Mouse (Mus musculus): ENCODE data around the gene Tshr. TPM values are rescaled to one million over a fixed set of nuclear protein-coding genes. Genes with fewer than 3 reads are reported as not detected.
A peak's percentile ranks its signal among the peaks of the same experiment; 100 is the strongest.
"Not testable (repeated sequence)": the region's sequence is repeated elsewhere in the genome, so short reads cannot be mapped to it uniquely, and the experiment has no call there.

Tshr gene
- total RNA-seq (2021) = under 1 TPM; 0.10 to 0.42 TPM
- long read RNA-seq, experiment 1, full-length matches to known transcripts = 1 of 2 reads
- long read RNA-seq, experiment 1, partial matches to known transcripts = 0 of 2 reads
- long read RNA-seq, experiment 1, other reads (novel, unspliced or antisense) = 1 of 2 reads
- long read RNA-seq, experiment 2 = 0 reads

DNA sequence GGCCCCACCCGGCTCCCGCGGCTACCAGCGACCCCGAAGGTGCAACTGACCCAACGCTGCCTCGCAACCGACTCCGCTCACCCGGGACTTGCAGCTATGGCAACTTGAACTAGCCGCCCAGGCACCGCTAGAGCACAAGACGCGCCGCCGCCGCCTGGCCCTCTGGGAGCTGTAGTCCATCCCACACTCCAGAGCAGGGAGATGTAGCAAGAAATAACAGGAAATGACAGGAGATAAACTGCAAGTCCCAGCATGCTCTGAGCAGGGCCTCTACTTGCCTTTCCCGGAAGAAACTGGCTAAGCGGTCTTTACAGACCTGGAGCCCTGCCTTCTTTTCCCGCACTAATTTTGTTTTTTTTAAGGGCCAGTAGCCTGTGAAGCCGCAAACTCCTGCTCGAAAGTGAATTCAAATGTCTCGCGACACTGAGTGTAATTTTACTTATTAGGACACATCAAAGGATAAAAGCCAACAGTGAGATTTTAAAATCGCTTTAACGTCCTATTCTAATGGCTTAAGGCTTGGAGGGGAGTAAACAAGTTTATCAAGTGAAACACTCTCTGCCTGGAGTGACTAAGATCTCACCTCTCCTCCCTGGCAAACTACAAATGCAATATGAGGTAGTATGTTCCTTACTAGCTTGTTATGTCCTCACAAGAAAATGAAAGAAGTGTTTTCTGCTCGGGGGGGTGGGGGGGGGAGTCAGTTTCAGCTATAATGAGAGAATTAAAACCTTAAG lies at the start of gene Tshr, which contains the start of gene Cep128:
Gene Tshr, plus strand, starts transcription at position 283 of the 737 bp plus-strand sequence.
Gene Cep128, minus strand, starts transcription at position 129 of the 737 bp plus-strand sequence.
- DNase-seq = peak; percentile 94
- Histone ChIP-seq H3K27ac (peak within 1 kb of the TSS; percentile 70), H3K4me3 (peak within 1 kb of the TSS; percentile 89)
- no peak for TF ChIP-seq CTCF (IDR thresholded peaks at IDR 0.05)
- intact Hi-C loops (cut with DNase I) = no loop called here

DNA sequence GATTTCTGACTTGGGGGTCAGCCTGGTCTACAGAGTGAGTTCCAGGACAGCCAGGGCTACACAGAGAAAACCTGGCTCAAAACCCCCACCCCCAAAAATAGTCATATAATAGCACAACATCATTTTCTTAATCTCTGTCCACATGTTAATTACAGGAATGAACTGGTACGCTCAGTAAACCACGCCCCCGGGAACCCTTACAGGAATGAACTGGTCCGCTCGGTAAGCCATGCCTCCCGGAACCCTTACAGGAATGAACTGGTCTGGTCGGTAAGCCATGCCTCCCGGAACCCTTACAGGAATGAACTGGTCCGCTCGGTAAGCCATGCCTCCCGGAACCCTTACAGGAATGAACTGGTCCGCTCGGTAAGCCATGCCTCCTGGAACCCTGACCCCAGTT lies 45.7 kb upstream of the Tshr start:
- H3K4me3 ChIP-seq; intact Hi-C loops (cut with DNase I); H3K27ac ChIP-seq; DNase-seq: not testable (repeated sequence)

DNA sequence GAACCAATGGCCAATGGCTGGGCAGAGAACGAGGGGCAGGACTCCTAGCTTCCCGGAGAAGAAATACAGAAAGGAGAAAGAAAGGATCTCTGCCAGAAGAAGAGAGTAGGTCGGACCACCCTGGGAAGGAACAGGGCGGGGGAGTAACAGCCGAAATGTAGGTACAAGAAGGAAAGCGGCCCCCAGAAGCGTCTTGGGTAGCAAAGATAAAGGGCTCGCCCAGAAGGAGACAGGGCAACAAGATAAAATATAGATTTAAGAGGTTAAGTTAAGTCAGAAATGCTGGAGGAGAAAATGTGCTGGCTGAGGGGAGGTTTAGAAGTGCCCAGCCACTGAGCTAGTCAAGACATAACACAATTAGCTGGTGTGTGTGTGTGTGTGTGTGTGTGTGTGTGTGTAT lies 30.6 kb upstream of the Tshr start:
- no peak for TF ChIP-seq CTCF (IDR thresholded peaks at IDR 0.05)

DNA sequence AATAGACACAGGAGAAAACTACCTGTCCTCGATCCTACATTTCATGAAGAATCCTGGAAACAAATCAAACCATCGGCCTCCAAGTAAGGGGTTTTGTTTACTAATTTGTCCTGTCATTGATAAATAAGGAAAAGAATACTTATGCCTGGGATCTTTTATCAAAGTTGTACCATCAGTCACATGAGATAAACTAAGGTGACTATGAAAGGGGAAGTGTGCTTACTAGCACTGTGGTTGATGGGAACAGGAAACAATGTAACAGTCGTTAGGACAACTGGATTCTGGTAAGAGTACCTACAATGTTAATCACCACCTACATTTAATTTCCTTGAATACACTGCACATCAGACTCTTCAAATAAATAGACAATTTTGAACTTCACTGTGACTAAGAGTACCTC lies 15.2 kb upstream of the Tshr start:
- intact Hi-C loops (cut with DNase I) = no loop called here
- DNase-seq = no peak
- no peak for TF ChIP-seq CTCF (IDR thresholded peaks at IDR 0.05)

More for the DNA sequence above, 30.6 kb upstream of the Tshr start:
- DNase-seq = no peak
- intact Hi-C loops (cut with DNase I) = no loop called here
- no peak overlapping the region for H3K4me3 ChIP-seq
- H3K27ac ChIP-seq = no peak overlapping the region

DNA sequence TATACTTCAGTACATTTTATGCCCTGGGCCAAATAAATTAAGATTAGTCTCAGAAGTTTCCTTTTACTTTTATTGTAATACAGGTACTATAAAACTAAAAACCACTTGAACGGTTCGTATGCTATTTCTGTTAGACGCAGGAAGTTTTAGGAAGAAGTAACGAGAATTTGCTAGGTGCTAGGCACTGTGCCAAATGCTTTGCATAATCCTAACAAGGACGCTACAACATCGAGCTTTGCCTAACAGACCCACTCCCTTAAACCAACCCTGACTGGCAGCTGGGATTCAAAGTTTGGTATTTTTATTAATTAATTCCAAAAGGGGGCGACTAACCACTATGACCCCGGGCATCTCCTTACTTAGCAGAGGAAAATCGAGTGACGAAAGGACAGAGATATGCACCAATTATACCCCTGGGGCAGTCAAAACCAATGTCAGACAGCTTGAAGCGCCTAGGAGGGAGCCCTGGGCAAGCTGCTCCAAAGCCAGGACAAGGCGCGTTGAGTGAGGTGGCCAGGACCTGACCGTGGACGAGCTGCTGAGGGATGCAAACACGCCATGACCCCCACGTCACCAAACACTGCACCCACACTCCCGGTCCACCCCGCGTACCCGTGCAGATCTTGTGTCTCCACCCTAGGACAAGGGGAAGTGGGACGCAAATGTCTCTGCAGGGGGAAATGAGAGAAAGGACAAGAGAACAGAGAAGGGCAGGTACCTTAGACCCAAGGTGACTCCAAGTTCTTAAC lies 673 bp upstream of the Tshr start:
- H3K27ac ChIP-seq = peak overlapping the region; percentile 58; the same call in 1 of the 2 replicates
- intact Hi-C loops (cut with DNase I) = no loop called here
- no peak for DNase-seq
- H3K4me3 ChIP-seq = peak overlapping the region; percentile 89
- no peak for TF ChIP-seq CTCF (IDR thresholded peaks at IDR 0.05)

More for the DNA sequence above, 15.2 kb upstream of the Tshr start:
- no peak overlapping the region for H3K4me3 ChIP-seq
- H3K27ac ChIP-seq = no peak overlapping the region

DNA sequence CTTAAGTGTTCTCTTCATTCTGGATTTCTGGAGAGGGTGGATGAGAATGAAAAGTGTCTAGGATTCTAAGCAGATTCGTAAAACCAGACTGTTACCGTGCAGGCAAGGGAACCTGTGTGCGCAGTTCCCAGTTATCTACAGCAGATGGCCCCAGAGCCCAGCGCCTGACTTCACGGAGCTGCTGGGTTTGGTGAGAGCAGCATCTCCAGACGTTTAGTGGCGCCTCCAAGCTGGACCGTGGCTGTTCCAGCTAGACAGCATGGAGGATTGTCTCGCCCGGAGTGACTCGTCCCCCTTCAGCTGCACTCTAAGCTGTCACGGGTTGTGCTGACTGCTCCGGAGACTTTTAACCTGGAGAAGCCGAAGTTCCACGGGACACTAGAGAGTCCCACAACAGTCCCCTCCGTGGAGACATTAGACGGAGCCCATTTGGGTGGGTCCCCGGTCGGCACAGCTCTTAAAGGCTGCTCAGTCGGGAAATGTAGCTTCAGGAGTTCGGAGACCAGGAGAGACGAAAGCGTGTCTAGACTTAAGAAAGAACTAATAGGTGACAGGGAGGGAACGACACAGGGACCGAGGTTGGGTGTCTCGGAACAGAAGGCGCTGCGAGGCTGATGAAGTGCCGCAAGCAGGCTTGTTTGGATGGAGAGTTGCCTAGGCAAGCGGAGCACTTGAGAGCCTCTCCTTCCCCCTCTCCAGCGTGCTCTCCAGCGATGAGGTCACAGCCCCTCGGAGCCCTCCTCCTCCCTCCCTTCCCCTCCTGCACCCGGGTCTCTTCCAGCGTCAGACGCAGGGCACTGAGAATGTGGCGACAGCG lies 16.1 kb downstream of the Tshr start:
- intact Hi-C loops (cut with DNase I) = loop anchor here (5.0 kb wide), 1 partner anchor 417 kb away; no protein-coding TSS in a partner anchor
- peak; percentile 80 for TF ChIP-seq CTCF (IDR thresholded peaks at IDR 0.05)
- Histone ChIP-seq H3K4me3 (peak overlapping the region; percentile 62), H3K27ac (no peak overlapping the region)
- peak; percentile 73 for DNase-seq

DNA sequence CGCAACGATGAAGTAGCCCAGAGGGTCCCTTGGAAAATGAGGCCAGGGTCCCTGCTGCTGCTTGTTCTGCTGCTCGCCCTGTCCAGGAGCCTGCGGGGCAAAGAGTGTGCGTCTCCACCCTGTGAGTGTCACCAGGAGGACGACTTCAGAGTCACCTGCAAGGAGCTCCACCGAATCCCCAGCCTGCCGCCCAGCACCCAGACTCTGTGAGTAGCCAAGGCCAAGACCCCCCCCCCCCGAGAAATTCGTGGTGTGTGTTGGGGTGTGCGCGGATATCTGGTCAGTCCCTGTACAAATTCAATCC lies 16.6 kb downstream of the Tshr start:
- TF ChIP-seq CTCF (IDR thresholded peaks at IDR 0.05) = no peak
- Histone ChIP-seq H3K4me3 (peak overlapping the region; percentile 62), H3K27ac (no peak overlapping the region)
- intact Hi-C loops (cut with DNase I) = loop anchor here (5.0 kb wide), 1 partner anchor 416 kb away; no protein-coding TSS in a partner anchor
- DNase-seq = no peak

DNA sequence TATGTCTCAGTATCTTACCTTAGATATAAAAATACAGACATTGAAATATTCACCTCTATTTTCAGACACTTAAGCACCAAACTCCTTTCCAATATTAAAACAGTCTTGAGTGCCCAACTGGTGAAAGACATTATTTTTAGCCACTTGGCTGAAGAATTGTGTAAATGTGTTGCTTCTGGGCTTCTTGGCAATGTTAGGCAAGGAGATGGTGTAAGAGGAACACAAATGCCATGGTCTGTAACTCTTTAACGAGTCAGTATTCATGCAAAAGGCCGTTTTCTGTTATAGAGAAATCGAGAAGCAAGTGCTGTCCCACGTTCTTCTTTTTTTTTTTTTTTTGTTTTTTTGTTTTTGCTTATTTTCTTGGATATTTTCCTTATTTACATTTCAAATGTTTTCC lies 25.9 kb downstream of the Tshr start:
- no peak overlapping the region for H3K27ac ChIP-seq
- no peak for DNase-seq
- H3K4me3 ChIP-seq = no peak overlapping the region
- intact Hi-C loops (cut with DNase I) = no loop called here
- TF ChIP-seq CTCF (IDR thresholded peaks at IDR 0.05) = no peak

DNA sequence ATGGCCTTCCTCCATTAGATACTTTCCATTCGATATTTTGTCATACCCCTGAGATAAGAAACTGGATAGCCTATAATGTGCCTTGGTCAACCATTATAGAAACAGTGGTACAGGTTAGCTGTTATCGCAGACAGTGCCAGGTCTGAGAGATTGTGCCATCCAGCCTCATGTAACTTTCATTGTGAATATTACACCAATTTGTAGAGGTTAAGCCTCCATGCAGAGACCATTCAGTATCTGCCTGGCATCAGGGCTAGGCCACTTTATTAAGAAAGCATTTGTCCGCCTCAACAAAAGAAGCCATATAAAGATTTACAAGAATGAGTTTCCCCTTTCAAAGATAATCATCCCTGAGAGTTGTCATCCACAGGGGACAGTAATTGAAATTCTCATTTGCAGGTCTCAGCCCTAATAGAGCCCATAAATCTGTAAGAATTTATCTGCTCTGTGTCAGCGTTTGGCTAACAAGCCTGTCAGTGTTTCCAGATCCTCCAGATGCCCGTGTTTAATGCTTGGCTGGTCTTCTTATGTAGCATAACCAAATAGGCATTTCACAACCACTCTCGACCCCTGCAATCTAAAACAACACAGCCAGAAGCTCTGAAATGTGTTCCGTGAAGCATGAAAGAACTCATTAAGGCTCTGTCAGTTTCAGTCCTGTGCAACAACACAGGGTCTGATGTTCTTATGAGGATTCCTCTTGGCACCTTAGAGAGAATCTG lies 28.3 kb downstream of the Tshr start:
- no peak overlapping the region for H3K27ac ChIP-seq
- intact Hi-C loops (cut with DNase I) = no loop called here
- no peak for DNase-seq
- no peak overlapping the region for H3K4me3 ChIP-seq
- TF ChIP-seq CTCF (IDR thresholded peaks at IDR 0.05) = no peak

DNA sequence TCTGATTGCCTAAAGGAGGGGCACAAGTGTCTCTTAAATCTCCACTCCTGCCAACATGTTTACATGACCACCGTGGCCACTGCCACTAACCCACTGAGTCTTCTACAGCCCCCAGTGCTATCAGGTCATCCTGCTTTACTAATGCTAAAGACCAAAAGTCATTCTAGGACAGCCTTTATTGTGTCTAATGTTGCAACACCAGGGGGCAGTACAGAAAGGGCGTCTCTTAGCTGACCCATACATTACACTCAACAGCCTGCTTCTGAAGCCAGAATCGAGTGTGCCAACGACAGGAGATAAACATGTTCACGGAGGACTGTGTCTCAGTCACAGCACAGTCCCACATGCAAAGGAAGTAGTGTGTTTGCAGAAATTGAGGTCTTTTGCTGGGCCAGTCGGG lies 30.7 kb downstream of the Tshr start:
- no peak for TF ChIP-seq CTCF (IDR thresholded peaks at IDR 0.05)
- DNase-seq = no peak
- H3K27ac ChIP-seq = no peak overlapping the region
- H3K4me3 ChIP-seq = no peak overlapping the region
- intact Hi-C loops (cut with DNase I) = no loop called here

DNA sequence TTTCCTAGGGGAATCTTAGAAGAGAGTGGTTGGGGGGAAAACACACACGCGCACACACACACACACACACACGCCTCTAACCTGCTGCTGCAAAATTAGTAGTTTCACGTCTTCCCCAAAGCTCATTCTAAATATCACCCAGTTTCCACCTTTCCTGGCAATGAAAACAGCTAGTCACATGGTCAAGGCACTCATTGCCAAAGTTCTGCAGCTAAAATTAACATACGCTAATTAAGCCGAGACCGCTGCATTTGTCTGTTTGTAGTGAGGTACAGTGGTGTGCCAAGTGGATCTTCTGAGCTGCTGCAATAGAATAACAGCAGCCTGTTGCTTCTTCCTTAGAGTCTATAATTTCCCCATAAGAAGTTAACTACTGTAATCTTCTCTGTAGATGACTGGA lies 32.5 kb downstream of the Tshr start:
- no peak overlapping the region for H3K27ac ChIP-seq
- intact Hi-C loops (cut with DNase I) = no loop called here
- no peak for TF ChIP-seq CTCF (IDR thresholded peaks at IDR 0.05)
- no peak for DNase-seq
- no peak overlapping the region for H3K4me3 ChIP-seq

DNA sequence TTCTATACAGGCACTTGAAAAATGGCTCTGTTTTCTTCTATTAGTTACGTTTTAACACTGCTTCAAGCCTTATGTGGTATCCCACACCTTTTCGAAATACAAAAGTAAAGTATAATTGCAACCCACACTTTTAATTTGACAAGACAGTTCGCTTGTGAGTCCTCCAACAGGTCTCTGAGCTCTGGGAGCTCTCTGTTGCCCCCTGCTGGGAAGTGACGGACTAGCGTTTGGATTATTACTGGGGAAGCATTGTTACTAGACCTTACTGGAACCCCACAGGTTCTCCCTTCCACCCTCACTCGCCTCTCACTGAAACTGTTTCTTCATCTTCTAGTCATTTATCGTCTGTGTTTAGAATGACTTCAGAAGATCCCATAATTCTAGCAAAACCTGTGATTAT lies 34.4 kb downstream of the Tshr start:
- Histone ChIP-seq H3K4me3 (no peak overlapping the region), H3K27ac (no peak overlapping the region)
- intact Hi-C loops (cut with DNase I) = no loop called here
- peak; percentile 86 for TF ChIP-seq CTCF (IDR thresholded peaks at IDR 0.05)
- peak; percentile 71 for DNase-seq
